Mouse (Mus musculus) kidney, postnatal 0 days (tissue): ENCODE data around the gene Sipa1l3. TPM values are rescaled to one million over a fixed set of nuclear protein-coding genes. Genes with fewer than 3 reads are reported as not detected.
A peak's percentile ranks its signal among the peaks of the same experiment; 100 is the strongest.

Source experiments
- ATAC-seq: fragments of 200-750 bp; cut with Nextera tagmentation; replicated peaks from 2 replicates; pipeline ENCODE4 v1.8.0; 2017; ENCODE audit warnings: low read depth, moderate number of reproducible peaks, moderate TSS enrichment, moderate library complexity; ENCODE audit not compliant: low FRiP score
- DNase-seq: peaks from one replicate; pipeline ENCODE4 v3.0.0-alpha.2; 2016; ENCODE audit warnings: low spot score
- H3K27ac ChIP-seq: fragments of 300-500 bp; sonication (generic); 2 replicates; pipeline ENCODE4 v1.5.1; 2014; ENCODE audit warnings: mild to moderate bottlenecking
- H3K27me3 ChIP-seq: fragments of 300-500 bp; sonication (generic); 2 replicates; pipeline ENCODE4 v1.6.1; 2014; ENCODE audit warnings: low read length, mixed read lengths; ENCODE audit not compliant: insufficient read depth
- H3K36me3 ChIP-seq: fragments of 300-500 bp; sonication (generic); 2 replicates; pipeline ENCODE4 v1.6.1; 2014; ENCODE audit warnings: low read length, mixed read lengths; ENCODE audit not compliant: insufficient read depth
- H3K4me1 ChIP-seq: fragments of 300-500 bp; sonication (generic); replicated peaks from 2 replicates; pipeline ENCODE4 v1.6.1; 2014; ENCODE audit warnings: antibody characterized with exemption, low read length, mixed read lengths; ENCODE audit not compliant: insufficient read depth
- H3K4me2 ChIP-seq: fragments of 300-500 bp; sonication (generic); 2 replicates; pipeline ENCODE4 v1.6.1; 2014; ENCODE audit warnings: mild to moderate bottlenecking, low read length, moderate library complexity, mixed read lengths
- H3K4me3 ChIP-seq: fragments of 300-500 bp; sonication (generic); replicated peaks from 2 replicates; pipeline ENCODE4 v1.5.1; 2014; ENCODE audit warnings: low read depth, low read length
- H3K9ac ChIP-seq: fragments of 300-500 bp; sonication (generic); 2 replicates; pipeline ENCODE4 v1.6.1; 2014; ENCODE audit warnings: low read depth, low read length
- H3K9me3 ChIP-seq: fragments of 300-500 bp; sonication (generic); replicated peaks from 2 replicates; pipeline ENCODE4 v1.6.1; 2016; ENCODE audit warnings: low read length, inconsistent platforms, mixed read lengths
- CTCF ChIP-seq: IDR thresholded peaks from 2 replicates; pipeline ENCODE4 v1.5.1; 2016; ENCODE audit warnings: antibody characterized with exemption, low read depth, mild to moderate bottlenecking, moderate library complexity
- WGBS: fragments of 180-500 bp; shearing (Covaris S2); extraction: QIAGEN DNeasy Blood & Tissue Kit; methylation state at CpG from one replicate; pipeline ENCODE4 v1.1.7; 2014; 5-methylcytosine and 5-hydroxymethylcytosine counted together
- polyA plus RNA-seq: library from polyadenylated mRNA; unstranded; fragments of >200 nt; fragmentation: Nextera tagmentation; extraction: Ambion mirVana; gene quantifications from 2 replicates; pipeline ENCODE4 v1.2.1, GENCODE M21; 2015

The Sipa1l3 gene
- polyA plus RNA-seq, 1 experiment from 2014 or later: 8.3 TPM

- ATAC-seq: no peak
- H3K27ac ChIP-seq: no peak overlapping the region
- no peak overlapping the region for H3K4me3 ChIP-seq
- WGBS: 80% methylated on average over 9 of the region's 9 CpGs
- no peaks in the 10 kb centered on the region for H3K27me3 ChIP-seq
- H3K4me2 ChIP-seq: no peak overlapping the region
- H3K9me3 ChIP-seq: no peaks in the 10 kb centered on the region
- H3K36me3 ChIP-seq: no peaks in the 10 kb centered on the region
- no peak for DNase-seq
- no peak for TF ChIP-seq CTCF
- H3K9ac ChIP-seq: no peak overlapping the region
- H3K4me1 ChIP-seq: peaks cover 19% of the 10 kb centered on the region
Measured at GRCm38 (mm10) chr7:29456716-29457115, 61.7 kb downstream of the Sipa1l3 start.

- H3K9ac ChIP-seq: no peak overlapping the region
- H3K4me2 ChIP-seq: no peak overlapping the region
- H3K36me3 ChIP-seq: no peaks in the 10 kb centered on the region
- no peaks in the 10 kb centered on the region for H3K9me3 ChIP-seq
- no peaks in the 10 kb centered on the region for H3K27me3 ChIP-seq
- TF ChIP-seq CTCF: no peak
- ATAC-seq (no peak), DNase-seq (no peak)
- H3K4me1 ChIP-seq: peaks cover 20% of the 10 kb centered on the region
- H3K4me3 ChIP-seq: no peak overlapping the region
- no peak overlapping the region for H3K27ac ChIP-seq
- 69% methylated on average over 6 of the region's 6 CpGs for WGBS
Measured at GRCm38 (mm10) chr7:29455591-29455990, 62.9 kb downstream of the Sipa1l3 start.

DNA sequence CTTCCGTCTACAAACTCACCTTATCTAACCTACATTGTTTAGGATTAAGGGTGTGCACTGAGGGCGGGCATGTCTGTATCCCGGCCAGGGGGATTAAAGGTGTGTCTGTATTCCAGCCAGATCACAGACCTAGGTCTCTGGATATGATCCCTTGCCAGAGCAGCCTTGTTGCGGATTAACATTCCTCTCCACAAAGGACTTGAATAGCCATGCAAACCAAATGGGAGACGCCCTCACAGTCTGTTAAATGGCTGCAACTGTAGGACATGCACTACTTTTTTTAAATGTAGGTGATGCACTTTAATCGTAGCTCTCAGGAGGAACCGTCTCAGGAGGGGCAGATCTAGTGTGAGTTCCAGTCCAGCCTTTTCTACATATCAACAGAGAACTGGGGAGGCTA lies 63.5 kb downstream of the Sipa1l3 start:
- Histone ChIP-seq H3K27ac (no peak overlapping the region), H3K4me2 (no peak overlapping the region), H3K27me3 (no peaks in the 10 kb centered on the region), H3K9me3 (no peaks in the 10 kb centered on the region), H3K4me3 (no peak overlapping the region), H3K4me1 (peaks cover 20% of the 10 kb centered on the region), H3K36me3 (no peaks in the 10 kb centered on the region), H3K9ac (no peak overlapping the region)
- 82% methylated on average over 7 of the region's 7 CpGs for WGBS
- no peak for TF ChIP-seq CTCF
- DNase-seq: no peak
- ATAC-seq: no peak

DNA sequence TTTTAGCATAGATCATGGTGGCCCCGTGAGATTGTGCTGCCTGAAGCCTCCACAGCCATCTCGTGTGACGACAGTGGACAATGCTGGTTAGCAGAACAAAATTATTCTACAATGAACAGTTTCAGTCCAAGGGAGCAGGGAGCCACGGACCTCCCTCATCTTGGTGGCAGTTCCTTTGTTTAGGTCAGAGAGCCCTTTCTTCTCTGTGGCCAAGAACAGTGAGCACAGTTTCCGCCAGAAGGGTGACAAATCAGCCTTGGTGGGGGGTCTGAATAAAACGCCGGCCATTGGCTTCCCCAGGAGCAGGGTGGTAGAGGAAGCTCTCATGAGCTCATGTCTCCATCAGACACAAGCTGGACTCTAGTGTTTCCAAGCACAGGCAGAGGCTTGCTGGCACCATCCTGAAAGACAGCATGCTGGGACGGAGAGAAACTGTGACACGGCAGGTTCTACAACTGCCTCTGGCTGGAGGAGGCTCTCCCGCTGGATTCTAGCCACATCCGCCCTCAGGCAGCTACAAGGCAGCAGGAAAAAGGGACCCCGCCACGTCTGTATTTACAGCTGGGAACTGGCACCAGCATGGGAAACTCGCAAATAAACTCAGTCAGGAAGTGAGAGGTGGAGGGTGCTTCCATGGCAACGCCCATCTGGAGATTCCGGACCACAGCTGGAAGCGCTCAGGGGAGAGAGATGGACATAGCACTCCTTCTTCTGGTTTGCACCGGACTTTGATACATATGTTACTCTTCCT lies 65.3 kb downstream of the Sipa1l3 start:
- Histone ChIP-seq H3K27me3 (no peaks in the 10 kb centered on the region), H3K27ac (peak overlapping the region; percentile 88), H3K9ac (no peak overlapping the region; the same call in 1 of the 2 replicates), H3K9me3 (no peaks in the 10 kb centered on the region), H3K4me1 (peaks cover 19% of the 10 kb centered on the region), H3K36me3 (no peaks in the 10 kb centered on the region), H3K4me3 (no peak overlapping the region), H3K4me2 (peak overlapping the region; percentile 41)
- TF ChIP-seq CTCF: no peak
- 14% methylated on average over 18 of the region's 18 CpGs for WGBS
- ATAC-seq (peak; percentile 73), DNase-seq (peak; percentile 96)

GRCm38 (mm10) chr7:29452381-29452780 lies 66.1 kb downstream of the Sipa1l3 start:
- Histone ChIP-seq H3K4me2 (0 out of 2 replicates have a peak overlapping the region, but pooled peaks have one; percentile 41), H3K4me1 (peaks cover 18% of the 10 kb centered on the region), H3K4me3 (no peak overlapping the region), H3K27ac (peak overlapping the region; percentile 88), H3K27me3 (no peaks in the 10 kb centered on the region), H3K9me3 (no peaks in the 10 kb centered on the region), H3K9ac (no peak overlapping the region), H3K36me3 (no peaks in the 10 kb centered on the region)
- DNase-seq (no peak), ATAC-seq (no peak)
- TF ChIP-seq CTCF: no peak
- WGBS: 83% methylated on average over 6 of the region's 6 CpGs

DNA sequence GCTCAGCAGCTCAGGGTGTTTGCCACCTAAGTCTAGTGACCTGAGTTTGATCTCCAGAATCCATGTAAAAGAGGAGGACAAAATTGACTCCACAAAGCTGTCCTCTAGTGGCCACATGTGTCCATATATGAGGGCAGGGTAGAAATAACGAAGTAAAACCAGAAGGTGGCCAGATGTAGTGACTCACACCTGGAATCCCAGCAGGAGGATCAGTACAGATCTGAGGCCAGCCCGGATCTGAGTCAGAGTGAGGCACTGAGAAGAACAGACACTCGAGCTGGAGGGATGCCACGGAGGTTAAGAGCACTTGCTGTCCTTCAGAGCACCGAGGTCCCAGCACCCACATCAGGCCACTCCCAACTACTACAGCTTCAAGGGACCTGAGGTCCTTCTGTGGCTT lies 68.3 kb downstream of the Sipa1l3 start:
- Histone ChIP-seq H3K4me2 (no peak overlapping the region), H3K27me3 (no peaks in the 10 kb centered on the region), H3K9ac (no peak overlapping the region), H3K36me3 (no peaks in the 10 kb centered on the region), H3K9me3 (no peaks in the 10 kb centered on the region), H3K4me3 (no peak overlapping the region), H3K4me1 (peaks cover 19% of the 10 kb centered on the region), H3K27ac (no peak overlapping the region)
- no peak for ATAC-seq
- WGBS: 72% methylated on average over 5 of the region's 5 CpGs
- DNase-seq: no peak
- peak; percentile 22; the same call in 1 of the 2 replicates for TF ChIP-seq CTCF
